Mouse (Mus musculus): Measurements from ENCODE around the gene Bcl2. TPM values are rescaled to one million over a fixed set of nuclear protein-coding genes. Genes with fewer than 3 reads are reported as not detected.
A peak's percentile ranks its signal among the peaks of the same experiment; 100 is the strongest.

The Bcl2 gene
- total and polyA plus RNA-seq, 2 experiments from 2014 or later = 3.3 to 3.6 TPM

DNA sequence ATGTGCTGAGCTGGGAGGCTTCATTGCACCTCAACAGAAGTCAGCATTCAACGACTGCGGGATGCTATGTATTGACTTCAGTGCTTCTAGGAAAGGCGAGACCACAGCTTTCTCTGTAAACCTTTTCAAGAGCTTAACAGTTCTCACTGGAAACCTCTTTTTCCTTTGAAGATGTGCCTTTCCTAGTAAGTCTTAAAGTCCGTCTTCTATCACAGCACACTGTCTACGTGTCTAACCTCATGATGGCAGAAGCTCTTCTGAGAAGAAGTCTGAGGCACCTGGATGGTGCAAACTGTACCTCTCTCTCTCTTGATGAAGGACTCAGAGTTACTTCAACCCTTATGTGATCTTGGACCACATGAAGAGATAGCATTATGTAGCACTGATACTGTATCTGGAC is 107.1 kb downstream of the Bcl2 start:
- no peak overlapping the region for H3K4me2 ChIP-seq (ENCODE audit: low read depth, low read length)
- no peak overlapping the region for H3K27ac ChIP-seq (ENCODE audit: low read depth)
- no peak overlapping the region for H3K9ac ChIP-seq (replicated peaks; ENCODE audit: low read depth, low read length)
- no peaks in the 10 kb centered on the region for H3K36me3 ChIP-seq (replicated peaks; ENCODE audit: control insufficient read depth, insufficient read depth, low read length)
- no peak overlapping the region for H3K4me3 ChIP-seq (ENCODE audit: low read depth, low read length)
- H3K27me3 ChIP-seq (ENCODE audit: control insufficient read depth, insufficient read depth, low read length) = no peaks in the 10 kb centered on the region
- DNase-seq (ENCODE audit: low spot score) = no peak
- H3K4me1 ChIP-seq (ENCODE audit: control insufficient read depth, insufficient read depth) = peaks cover 17% of the 10 kb centered on the region; the same call in 1 of the 2 replicates
- TF ChIP-seq EP300 (IDR thresholded peaks at IDR 0.05; ENCODE audit: low read depth) = no peak
- no peak for TF ChIP-seq CTCF (IDR thresholded peaks at IDR 0.05; ENCODE audit: low read depth)
- no peaks in the 10 kb centered on the region for H3K9me3 ChIP-seq (replicated peaks; ENCODE audit: control insufficient read depth, low read length)
- ATAC-seq (ENCODE audit: insufficient read depth, low read depth) = no peak
- WGBS = 92% methylated on average over 5 of the region's 5 CpGs

DNA sequence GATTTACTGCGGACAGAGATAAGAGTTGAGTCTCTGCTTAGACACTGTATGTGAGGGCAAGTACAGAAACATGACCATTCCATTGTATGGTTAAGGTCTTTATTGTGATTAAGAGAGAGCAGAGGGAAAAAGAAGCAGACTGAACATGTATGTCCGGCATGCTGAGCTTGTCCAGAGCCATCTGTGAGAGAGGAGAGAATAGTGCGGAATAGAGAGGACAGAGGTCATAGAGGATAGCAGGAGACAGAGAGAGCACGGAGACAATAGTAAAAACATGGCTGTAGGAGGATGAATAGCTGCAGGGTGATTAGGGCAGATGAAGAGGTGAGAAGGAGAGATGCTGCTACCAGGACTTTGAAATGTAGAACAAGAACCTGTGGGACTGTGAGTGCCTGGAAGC is 110.7 kb downstream of the Bcl2 start:
- DNase-seq (ENCODE audit: low spot score) = peak; percentile 25
- H3K36me3 ChIP-seq (replicated peaks; ENCODE audit: control insufficient read depth, insufficient read depth, low read length) = no peaks in the 10 kb centered on the region
- 21% methylated on average over 4 of the region's 4 CpGs for WGBS
- H3K27ac ChIP-seq (ENCODE audit: low read depth) = peak overlapping the region; percentile 21
- peak; percentile 64 for ATAC-seq (ENCODE audit: insufficient read depth, low read depth)
- TF ChIP-seq EP300 (IDR thresholded peaks at IDR 0.05; ENCODE audit: low read depth) (no peak), CTCF (IDR thresholded peaks at IDR 0.05; ENCODE audit: low read depth) (no peak)
- H3K27me3 ChIP-seq (ENCODE audit: control insufficient read depth, insufficient read depth, low read length) = no peaks in the 10 kb centered on the region
- peak overlapping the region; percentile 39 for H3K4me2 ChIP-seq (ENCODE audit: low read depth, low read length)
- no peak overlapping the region for H3K9ac ChIP-seq (replicated peaks; ENCODE audit: low read depth, low read length)
- H3K4me3 ChIP-seq (ENCODE audit: low read depth, low read length) = no peak overlapping the region
- no peaks in the 10 kb centered on the region for H3K9me3 ChIP-seq (replicated peaks; ENCODE audit: control insufficient read depth, low read length)
- peaks cover 19% of the 10 kb centered on the region; the same call in 1 of the 2 replicates for H3K4me1 ChIP-seq (ENCODE audit: control insufficient read depth, insufficient read depth)

DNA sequence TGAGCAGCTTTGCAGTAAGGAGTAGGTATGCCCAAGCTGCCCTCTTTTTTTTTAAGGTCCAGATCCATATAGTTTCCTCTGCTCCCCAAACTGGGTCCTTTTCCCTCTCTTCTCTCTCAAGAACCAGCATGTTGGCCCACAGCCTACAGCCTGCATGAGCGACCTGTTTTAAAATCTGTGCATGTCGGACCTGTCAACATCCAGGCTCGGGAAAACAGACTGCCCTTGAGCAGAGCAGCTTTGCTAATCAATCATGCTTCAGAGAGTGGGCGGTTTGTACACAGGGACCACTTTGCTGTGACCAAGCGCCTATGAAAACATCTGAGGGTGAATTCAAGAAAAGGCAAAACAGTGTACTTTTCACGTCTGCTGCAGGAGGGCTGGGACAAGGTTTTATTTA is 111.1 kb downstream of the Bcl2 start:
- WGBS = 12% methylated on average over 6 of the region's 6 CpGs
- H3K4me2 ChIP-seq (ENCODE audit: low read depth, low read length) = peak overlapping the region; percentile 39
- peaks cover 19% of the 10 kb centered on the region; the same call in 1 of the 2 replicates for H3K4me1 ChIP-seq (ENCODE audit: control insufficient read depth, insufficient read depth)
- H3K9ac ChIP-seq (replicated peaks; ENCODE audit: low read depth, low read length) = no peak overlapping the region
- no peaks in the 10 kb centered on the region for H3K27me3 ChIP-seq (ENCODE audit: control insufficient read depth, insufficient read depth, low read length)
- H3K4me3 ChIP-seq (ENCODE audit: low read depth, low read length) = no peak overlapping the region
- TF ChIP-seq CTCF (IDR thresholded peaks at IDR 0.05; ENCODE audit: low read depth) (no peak), EP300 (IDR thresholded peaks at IDR 0.05; ENCODE audit: low read depth) (no peak)
- peak; percentile 41; the same call in 1 of the 2 replicates for ATAC-seq (ENCODE audit: insufficient read depth, low read depth)
- H3K36me3 ChIP-seq (replicated peaks; ENCODE audit: control insufficient read depth, insufficient read depth, low read length) = no peaks in the 10 kb centered on the region
- peak overlapping the region; percentile 21 for H3K27ac ChIP-seq (ENCODE audit: low read depth)
- no peaks in the 10 kb centered on the region for H3K9me3 ChIP-seq (replicated peaks; ENCODE audit: control insufficient read depth, low read length)
- peak; percentile 8 for DNase-seq (ENCODE audit: low spot score)

DNA sequence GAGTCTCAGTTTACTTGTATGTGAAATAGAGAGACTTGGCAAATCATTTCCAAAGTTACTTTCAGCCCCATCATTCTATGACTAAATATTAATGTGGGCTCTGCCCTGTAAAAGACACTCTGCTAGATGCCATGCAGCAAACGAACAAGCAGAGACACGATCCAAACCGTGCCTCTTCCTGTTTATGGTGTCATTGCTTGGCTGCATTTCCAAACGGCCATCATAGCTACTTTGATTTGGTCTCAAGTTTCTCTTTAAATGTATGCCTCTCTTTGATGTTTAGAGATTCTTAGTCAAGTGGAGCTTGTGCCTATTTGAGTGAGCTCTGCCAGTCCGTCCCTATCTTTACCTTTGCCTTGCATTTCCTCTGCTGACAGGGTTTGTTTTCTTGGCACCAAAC is 111.5 kb downstream of the Bcl2 start:
- Histone ChIP-seq H3K9me3 (replicated peaks; ENCODE audit: control insufficient read depth, low read length) (no peaks in the 10 kb centered on the region), H3K4me2 (ENCODE audit: low read depth, low read length) (peak overlapping the region; percentile 39), H3K27ac (ENCODE audit: low read depth) (peak overlapping the region; percentile 21), H3K4me1 (ENCODE audit: control insufficient read depth, insufficient read depth) (peaks cover 19% of the 10 kb centered on the region; the same call in 1 of the 2 replicates), H3K36me3 (replicated peaks; ENCODE audit: control insufficient read depth, insufficient read depth, low read length) (no peaks in the 10 kb centered on the region), H3K27me3 (ENCODE audit: control insufficient read depth, insufficient read depth, low read length) (no peaks in the 10 kb centered on the region), H3K9ac (replicated peaks; ENCODE audit: low read depth, low read length) (no peak overlapping the region), H3K4me3 (ENCODE audit: low read depth, low read length) (no peak overlapping the region)
- DNase-seq (ENCODE audit: low spot score) (no peak), ATAC-seq (ENCODE audit: insufficient read depth, low read depth) (no peak)
- TF ChIP-seq EP300 (IDR thresholded peaks at IDR 0.05; ENCODE audit: low read depth) = no peak
- TF ChIP-seq CTCF (IDR thresholded peaks at IDR 0.05; ENCODE audit: low read depth) = no peak
- 10% methylated on average over 5 of the region's 5 CpGs for WGBS

DNA sequence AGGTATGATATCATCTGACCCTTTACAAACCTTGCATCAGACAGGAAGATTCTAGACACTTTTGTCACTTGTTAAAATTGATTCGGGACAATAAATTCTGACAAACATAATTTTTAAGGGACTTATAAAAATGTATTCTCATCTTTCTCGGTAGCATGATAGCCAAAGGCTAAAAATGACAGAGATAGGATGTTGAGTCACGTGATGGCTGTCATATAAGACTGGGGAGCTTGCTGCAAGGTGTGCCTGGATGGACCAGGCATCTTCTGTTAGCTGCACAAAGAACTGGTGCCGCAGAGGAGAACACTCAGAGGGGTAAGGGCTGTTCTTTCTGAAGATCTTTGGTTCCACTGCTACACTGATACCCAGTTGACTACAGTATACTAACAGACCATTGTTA is 112.8 kb downstream of the Bcl2 start:
- Histone ChIP-seq H3K36me3 (replicated peaks; ENCODE audit: control insufficient read depth, insufficient read depth, low read length) (no peaks in the 10 kb centered on the region), H3K4me3 (ENCODE audit: low read depth, low read length) (no peak overlapping the region), H3K9me3 (replicated peaks; ENCODE audit: control insufficient read depth, low read length) (no peaks in the 10 kb centered on the region), H3K4me2 (ENCODE audit: low read depth, low read length) (no peak overlapping the region), H3K27me3 (ENCODE audit: control insufficient read depth, insufficient read depth, low read length) (no peaks in the 10 kb centered on the region), H3K27ac (ENCODE audit: low read depth) (no peak overlapping the region), H3K9ac (replicated peaks; ENCODE audit: low read depth, low read length) (no peak overlapping the region), H3K4me1 (ENCODE audit: control insufficient read depth, insufficient read depth) (peaks cover 19% of the 10 kb centered on the region; the same call in 1 of the 2 replicates)
- DNase-seq (ENCODE audit: low spot score) = no peak
- ATAC-seq (ENCODE audit: insufficient read depth, low read depth) = no peak
- WGBS = 80% methylated on average over 4 of the region's 4 CpGs
- no peak for TF ChIP-seq EP300 (IDR thresholded peaks at IDR 0.05; ENCODE audit: low read depth)
- TF ChIP-seq CTCF (IDR thresholded peaks at IDR 0.05; ENCODE audit: low read depth) = no peak

DNA sequence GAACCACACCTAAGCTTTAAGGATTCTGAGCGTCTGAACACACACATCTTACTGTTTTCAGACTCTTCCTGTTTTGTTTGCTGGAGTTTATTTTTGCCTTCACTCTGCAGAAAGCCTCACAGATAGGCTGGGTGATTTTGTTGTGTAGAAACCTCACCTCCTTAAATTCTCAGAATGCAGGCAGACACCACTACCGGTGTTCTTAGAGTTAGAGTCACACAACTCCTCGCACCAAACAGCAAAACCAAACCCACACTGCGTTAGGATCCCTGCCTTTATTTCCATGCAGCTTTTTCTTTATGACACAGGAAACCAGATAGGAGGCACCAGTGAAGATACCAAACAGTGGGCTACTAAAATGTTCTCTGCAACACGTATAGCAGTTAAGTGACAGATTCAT is 113.2 kb downstream of the Bcl2 start:
- ATAC-seq (ENCODE audit: insufficient read depth, low read depth) (no peak), DNase-seq (ENCODE audit: low spot score) (no peak)
- Histone ChIP-seq H3K4me3 (ENCODE audit: low read depth, low read length) (no peak overlapping the region), H3K27me3 (ENCODE audit: control insufficient read depth, insufficient read depth, low read length) (no peaks in the 10 kb centered on the region), H3K27ac (ENCODE audit: low read depth) (no peak overlapping the region), H3K9me3 (replicated peaks; ENCODE audit: control insufficient read depth, low read length) (no peaks in the 10 kb centered on the region), H3K4me1 (ENCODE audit: control insufficient read depth, insufficient read depth) (peaks cover 19% of the 10 kb centered on the region; the same call in 1 of the 2 replicates), H3K36me3 (replicated peaks; ENCODE audit: control insufficient read depth, insufficient read depth, low read length) (no peaks in the 10 kb centered on the region), H3K4me2 (ENCODE audit: low read depth, low read length) (no peak overlapping the region), H3K9ac (replicated peaks; ENCODE audit: low read depth, low read length) (no peak overlapping the region)
- WGBS = 69% methylated on average over 5 of the region's 5 CpGs
- no peak for TF ChIP-seq EP300 (IDR thresholded peaks at IDR 0.05; ENCODE audit: low read depth)
- TF ChIP-seq CTCF (IDR thresholded peaks at IDR 0.05; ENCODE audit: low read depth) = no peak

Measured in heart, postnatal 0 days (tissue).